Mouse (Mus musculus) gastrocnemius, adult 18-20 months (tissue): ENCODE measurements around the gene Htr6. TPM values are rescaled to one million over a fixed set of nuclear protein-coding genes. Genes with fewer than 3 reads are reported as not detected.

Source experiments
- DNase-seq: peaks from one replicate; pipeline ENCODE4 v3.0.0; 2021; ENCODE audit warnings: low spot score
- long read RNA-seq, 2 experiments: library from polyadenylated mRNA; stranded (forward); transcript quantifications; one replicate each; pipeline ENCODE4 v2.0.0; 2021
- total RNA-seq, 2 experiments: library from RNA; stranded (reverse); gene quantifications; 2 replicates each; pipeline ENCODE4 v1.2.3; 2021

The Htr6 gene
- total RNA-seq, result not detected
- long read RNA-seq, experiment 1, result 0 reads
- long read RNA-seq, experiment 2, result 0 reads

GRCm38 (mm10) chr4:139075041-139075711, at the start of gene Htr6:
Gene Htr6, minus strand, starts transcription at chr4:139075570.
- DNase-seq, result no peak

GRCm38 (mm10) chr4:139124940-139125339, 49.6 kb upstream of the Htr6 start:
- no peak for DNase-seq

- DNase-seq, result no peak
Observed at GRCm38 (mm10) chr4:139122557-139122956, 47.2 kb upstream of the Htr6 start.

- no peak for DNase-seq
Observed at GRCm38 (mm10) chr4:139120998-139121397, 45.6 kb upstream of the Htr6 start.

GRCm38 (mm10) chr4:139120281-139120814, 45.0 kb upstream of the Htr6 start:
- DNase-seq, result no peak

GRCm38 (mm10) chr4:139116356-139117063, 41.1 kb upstream of the Htr6 start:
- no peak for DNase-seq

- DNase-seq, result no peak
Observed at GRCm38 (mm10) chr4:139115721-139116120, 40.4 kb upstream of the Htr6 start.

- no peak for DNase-seq
Observed at GRCm38 (mm10) chr4:139112482-139112881, 37.1 kb upstream of the Htr6 start.

- no peak for DNase-seq
Observed at GRCm38 (mm10) chr4:139111421-139111820, 36.1 kb upstream of the Htr6 start.

- no peak for DNase-seq
Observed at GRCm38 (mm10) chr4:139110858-139111257, 35.5 kb upstream of the Htr6 start.

GRCm38 (mm10) chr4:139105453-139105852, 30.1 kb upstream of the Htr6 start:
- DNase-seq, result no peak

- no peak for DNase-seq
Observed at GRCm38 (mm10) chr4:139101546-139101945, 26.2 kb upstream of the Htr6 start.

- DNase-seq, result no peak
Observed at GRCm38 (mm10) chr4:139100326-139100725, 25.0 kb upstream of the Htr6 start.

- DNase-seq, result no peak
Observed at GRCm38 (mm10) chr4:139096201-139096600, 20.8 kb upstream of the Htr6 start.

- no peak for DNase-seq
Observed at GRCm38 (mm10) chr4:139095406-139095805, 20.0 kb upstream of the Htr6 start.

GRCm38 (mm10) chr4:139093196-139093530, 17.8 kb upstream of the Htr6 start:
- DNase-seq, result no peak

- peak; percentile 71 for DNase-seq
Observed at GRCm38 (mm10) chr4:139092356-139093195, 17.2 kb upstream of the Htr6 start, which contains the start of gene Nbl1. Gene Nbl1, minus strand, starts transcription at chr4:139092993.

- DNase-seq, result peak; percentile 43
Observed at GRCm38 (mm10) chr4:139091478-139092355, 16.3 kb upstream of the Htr6 start.

GRCm38 (mm10) chr4:139091066-139091465, 15.7 kb upstream of the Htr6 start:
- DNase-seq, result no peak

- DNase-seq, result no peak
Observed at GRCm38 (mm10) chr4:139090303-139090940, 15.1 kb upstream of the Htr6 start.
